Mouse (Mus musculus) layer of hippocampus, adult 9-10 months (tissue): ENCODE results near the gene Bcas3.

Source experiments
- DNase-seq: peaks from one replicate; pipeline ENCODE4 v3.0.0; 2022; ENCODE audit warnings: low spot score

Gene Bcas3

GRCm38 (mm10) chr11:85799456-85799855, 446.5 kb downstream of the Bcas3 start:
- DNase-seq: no peak

- DNase-seq: no peak
Observed at GRCm38 (mm10) chr11:85799856-85800255, 446.9 kb downstream of the Bcas3 start.

DNA sequence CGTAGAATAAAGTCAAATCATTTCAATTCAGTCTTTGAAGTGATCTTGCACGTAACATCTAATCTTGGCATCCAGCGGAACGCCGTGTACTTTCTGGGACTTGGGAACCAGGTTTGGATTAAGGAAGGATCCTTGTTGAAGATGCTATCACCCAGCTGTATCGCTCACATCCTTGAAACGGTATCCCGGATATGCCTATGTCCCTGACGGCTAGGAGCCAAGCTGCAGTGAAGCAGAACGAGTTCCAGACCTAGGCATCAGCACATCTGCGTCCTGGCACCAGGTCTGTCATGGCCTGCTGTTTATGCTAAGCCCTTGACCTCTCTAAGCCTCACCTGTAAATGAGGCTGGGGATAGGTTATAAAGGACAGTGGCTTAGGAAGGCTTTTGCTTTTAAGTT, 447.4 kb downstream of the Bcas3 start:
- no peak for DNase-seq

- no peak for DNase-seq
Observed at GRCm38 (mm10) chr11:85804048-85804447, 451.1 kb downstream of the Bcas3 start.

GRCm38 (mm10) chr11:85805779-85806178, 452.8 kb downstream of the Bcas3 start:
- DNase-seq: no peak

DNA sequence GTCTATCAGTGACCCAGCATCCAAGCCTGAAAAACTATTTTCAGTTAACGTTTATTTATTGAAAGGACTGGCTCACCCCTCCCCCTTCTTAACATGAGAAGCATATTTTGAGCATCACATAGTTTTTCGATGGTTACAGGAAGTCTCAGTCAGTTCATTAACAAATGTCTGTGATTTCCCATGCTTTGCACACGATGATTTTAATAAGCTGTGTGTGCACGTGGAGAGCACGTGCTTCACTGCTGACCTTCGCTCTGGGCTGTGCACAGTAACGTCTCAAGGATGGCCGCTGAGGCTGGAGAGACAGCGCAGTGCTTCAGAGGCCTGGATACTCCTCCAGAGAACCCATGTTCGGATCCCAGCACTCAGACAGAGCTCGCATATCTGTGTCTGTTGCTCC, 454.4 kb downstream of the Bcas3 start:
- DNase-seq: no peak

DNA sequence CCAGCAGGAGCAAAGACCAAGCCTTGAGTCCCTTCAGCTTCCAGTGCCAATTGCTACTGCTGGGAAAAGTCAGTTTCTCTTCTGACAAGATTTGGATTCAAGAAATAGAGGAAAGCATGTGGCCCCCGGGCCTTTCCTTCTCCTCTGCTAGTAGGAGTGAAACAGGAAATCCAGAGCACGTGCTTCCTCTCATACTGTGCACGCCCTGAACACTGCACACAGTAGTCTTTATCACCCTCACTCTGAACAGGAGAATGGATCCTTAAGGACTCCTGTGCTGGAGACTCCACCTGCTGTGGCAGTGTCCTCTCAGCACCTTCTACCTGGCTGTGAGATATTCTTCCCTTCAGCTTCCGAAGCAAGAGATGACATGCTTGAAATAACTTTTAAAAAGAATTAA, 458.3 kb downstream of the Bcas3 start:
- no peak for DNase-seq

GRCm38 (mm10) chr11:85811676-85812075, 458.7 kb downstream of the Bcas3 start:
- no peak for DNase-seq

GRCm38 (mm10) chr11:85812201-85812966, 459.4 kb downstream of the Bcas3 start:
- DNase-seq: no peak

- DNase-seq: no peak
Observed at GRCm38 (mm10) chr11:85814678-85815077, 461.7 kb downstream of the Bcas3 start.

DNA sequence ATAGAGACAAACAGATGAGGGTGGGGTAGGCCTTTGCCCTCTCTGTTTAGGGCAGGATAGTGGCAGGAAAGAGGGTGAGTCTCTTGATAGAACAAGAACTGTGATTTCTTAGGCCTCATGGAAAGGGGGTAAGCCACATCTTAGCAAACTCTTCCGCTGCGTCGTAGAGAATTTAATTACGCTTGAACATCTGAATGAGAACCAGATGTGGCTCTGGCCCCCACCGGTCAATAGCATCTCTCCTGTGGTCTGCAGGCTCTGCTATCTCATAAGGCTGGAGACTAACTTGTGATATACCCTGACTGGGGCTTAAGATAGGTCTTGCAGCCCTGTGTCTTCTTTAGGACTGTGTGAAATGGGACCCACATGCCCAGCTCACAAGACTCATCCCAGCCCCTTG, 463.5 kb downstream of the Bcas3 start:
- DNase-seq: no peak

GRCm38 (mm10) chr11:85818401-85818800, 465.4 kb downstream of the Bcas3 start:
- no peak for DNase-seq

DNA sequence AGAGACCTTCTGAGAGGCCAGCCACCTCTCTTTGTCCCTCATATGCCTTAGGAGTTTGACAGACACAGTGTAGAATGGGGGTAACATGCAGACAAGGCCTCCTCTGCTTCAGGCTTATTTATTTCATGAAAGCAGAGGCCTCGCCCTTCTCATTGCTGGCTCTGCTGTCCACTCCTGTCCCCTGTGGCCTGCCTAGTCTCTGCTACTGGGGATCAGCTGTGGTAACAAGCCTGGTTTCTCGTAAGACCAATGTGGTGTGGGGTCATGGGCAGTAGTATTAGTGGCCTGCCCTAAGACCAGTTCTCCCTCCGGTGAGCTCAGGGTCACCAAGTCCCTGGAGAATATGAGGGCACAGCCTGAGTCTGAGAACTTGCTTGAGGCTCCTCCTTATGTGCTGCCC, 468.0 kb downstream of the Bcas3 start:
- DNase-seq: no peak

DNA sequence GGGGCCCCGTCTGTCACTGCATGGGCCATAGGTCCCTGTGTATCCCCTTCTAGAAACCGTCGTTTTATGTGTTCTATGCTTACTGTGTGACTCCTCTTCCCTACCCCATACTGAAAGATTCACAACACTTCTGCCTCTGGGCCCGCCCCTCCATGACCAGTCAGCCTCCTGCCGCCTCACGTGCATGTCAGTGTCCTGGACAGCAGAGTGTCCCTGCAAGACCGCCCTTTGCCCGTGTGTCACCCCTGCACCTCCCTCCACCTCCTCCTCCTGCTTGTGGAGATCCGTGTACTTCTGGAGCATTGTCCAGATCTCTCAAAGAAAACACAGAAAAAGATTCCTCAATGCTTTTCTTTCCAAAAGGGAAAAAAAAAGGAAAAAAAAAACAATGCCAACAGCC, 468.7 kb downstream of the Bcas3 start:
- DNase-seq: no peak

DNA sequence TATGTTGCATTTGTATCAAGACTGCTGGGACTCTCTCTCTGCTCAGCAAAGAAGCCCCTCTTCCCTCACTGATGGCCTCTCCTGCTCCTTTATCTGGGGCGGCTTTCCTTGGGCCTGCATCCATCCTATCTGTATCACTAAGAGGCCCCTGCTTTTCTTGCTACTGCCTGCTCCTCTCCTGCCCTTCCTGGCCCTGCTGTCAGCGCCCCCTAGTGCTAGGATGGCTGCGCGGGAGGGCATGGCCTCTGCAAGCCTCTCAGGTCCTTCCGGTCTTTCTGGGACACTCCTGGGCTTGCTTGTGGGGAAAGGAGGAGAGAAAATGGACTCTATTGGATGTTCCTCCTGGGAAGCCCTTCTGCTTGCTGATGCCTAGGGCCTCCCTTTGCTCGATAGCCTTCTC, 470.2 kb downstream of the Bcas3 start:
- DNase-seq: no peak

- no peak for DNase-seq
Observed at GRCm38 (mm10) chr11:85823794-85824193, 470.8 kb downstream of the Bcas3 start.

GRCm38 (mm10) chr11:85825031-85825430, 472.1 kb downstream of the Bcas3 start:
- DNase-seq: no peak

DNA sequence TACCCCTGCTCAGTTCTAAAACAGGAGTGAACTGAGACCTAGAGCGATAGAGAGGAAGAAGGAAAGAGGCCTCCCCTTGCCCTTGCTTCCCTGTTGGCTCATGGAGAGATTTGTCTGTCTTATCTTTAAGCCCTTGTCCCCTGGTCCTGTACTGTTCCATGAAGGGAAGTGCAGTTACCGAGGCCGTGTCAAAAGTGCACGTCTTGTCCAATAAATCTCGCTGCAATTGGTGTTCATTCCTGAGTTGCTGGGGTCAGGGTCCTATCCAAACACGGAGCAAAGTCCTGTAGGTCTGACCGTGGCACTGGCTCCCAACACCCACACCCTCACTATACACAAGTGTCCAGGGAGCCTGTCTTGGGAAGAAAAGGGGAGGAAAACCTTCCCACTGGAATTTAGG, 472.9 kb downstream of the Bcas3 start:
- DNase-seq: no peak

- DNase-seq: no peak
Observed at GRCm38 (mm10) chr11:85827342-85827741, 474.4 kb downstream of the Bcas3 start.

GRCm38 (mm10) chr11:85828691-85829519, 475.9 kb downstream of the Bcas3 start:
- no peak for DNase-seq

DNA sequence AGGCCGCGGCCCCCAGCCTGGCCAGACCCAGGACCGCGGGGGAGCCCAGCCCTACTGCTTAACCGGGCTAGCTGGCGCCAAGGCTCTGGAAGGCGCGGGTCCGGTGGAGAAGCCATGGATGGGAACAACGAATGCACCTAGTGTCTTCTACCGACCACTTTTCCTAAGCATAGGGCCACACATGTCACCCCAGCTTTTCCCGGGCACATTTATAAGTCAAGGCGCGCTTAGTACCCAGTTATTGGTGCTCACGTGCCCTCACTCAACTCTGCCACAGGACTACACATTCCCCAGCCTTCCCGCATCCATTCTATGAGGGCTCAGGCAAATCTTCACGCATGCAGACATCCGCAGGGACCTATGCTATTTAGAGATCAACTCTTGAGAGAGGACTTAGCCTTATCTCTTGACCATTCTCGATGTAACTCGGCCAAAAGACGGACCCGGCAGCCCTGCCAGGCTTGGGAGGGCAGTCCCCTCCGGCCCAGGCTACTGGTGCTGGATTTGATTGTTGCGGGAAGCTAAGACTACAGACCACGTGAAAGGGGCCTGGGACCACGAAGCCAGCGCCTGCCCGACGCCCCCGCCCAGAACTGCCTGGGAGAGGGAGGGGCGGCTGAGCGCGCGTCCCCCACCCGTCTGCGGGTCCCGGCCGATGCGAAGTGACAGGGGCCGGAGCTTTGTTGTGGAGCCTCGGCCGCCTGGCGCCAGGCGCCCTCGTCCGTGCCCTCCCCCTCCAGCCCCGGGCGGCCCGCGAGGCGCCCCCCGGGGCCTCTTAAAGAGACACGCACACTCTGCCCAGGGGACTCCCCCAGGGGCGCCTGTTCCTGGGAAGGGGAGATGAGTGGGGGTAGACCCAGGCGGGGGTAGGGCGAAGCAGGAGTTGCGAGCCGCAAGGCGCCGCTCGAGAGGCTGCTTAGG, 476.8 kb downstream of the Bcas3 start:
- no peak for DNase-seq

DNA sequence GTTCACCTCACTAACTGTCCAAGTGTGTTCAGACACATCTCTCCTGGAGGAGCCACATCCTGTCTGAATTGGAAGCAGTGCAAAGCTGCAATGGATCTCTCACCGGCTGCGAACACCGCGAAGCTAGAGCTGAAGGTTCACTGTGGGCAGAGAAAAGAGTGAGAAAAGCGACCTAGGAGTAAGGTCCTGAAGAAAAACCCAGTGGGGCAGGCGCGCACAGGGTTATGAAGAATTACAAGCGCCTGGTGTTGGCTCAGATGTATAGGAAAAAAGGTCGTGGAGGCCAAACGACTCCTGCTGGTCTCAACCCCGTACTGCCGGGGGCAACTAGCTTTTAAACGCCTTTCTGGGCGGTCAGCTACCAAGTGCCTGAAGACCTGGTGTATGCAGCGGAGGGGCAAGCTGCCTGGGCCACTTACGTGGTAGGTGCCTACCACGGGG, 478.0 kb downstream of the Bcas3 start:
- no peak for DNase-seq
